Mouse (Mus musculus) 3134 (cell line): ENCODE measurements around the gene Fbrs.
A peak's percentile ranks its signal among the peaks of the same experiment; 100 is the strongest.
"Not testable (repeated sequence)": the region's sequence is repeated elsewhere in the genome, so short reads cannot be mapped to it uniquely, and the experiment has no call there.

Source experiments
- DNase-seq: peaks from one replicate; pipeline ENCODE4 v3.0.0-alpha.2; 2011; ENCODE audit warnings: low spot score; ENCODE audit not compliant: insufficient read length; ENCODE audit errors: extremely low read depth

The Fbrs gene

DNA sequence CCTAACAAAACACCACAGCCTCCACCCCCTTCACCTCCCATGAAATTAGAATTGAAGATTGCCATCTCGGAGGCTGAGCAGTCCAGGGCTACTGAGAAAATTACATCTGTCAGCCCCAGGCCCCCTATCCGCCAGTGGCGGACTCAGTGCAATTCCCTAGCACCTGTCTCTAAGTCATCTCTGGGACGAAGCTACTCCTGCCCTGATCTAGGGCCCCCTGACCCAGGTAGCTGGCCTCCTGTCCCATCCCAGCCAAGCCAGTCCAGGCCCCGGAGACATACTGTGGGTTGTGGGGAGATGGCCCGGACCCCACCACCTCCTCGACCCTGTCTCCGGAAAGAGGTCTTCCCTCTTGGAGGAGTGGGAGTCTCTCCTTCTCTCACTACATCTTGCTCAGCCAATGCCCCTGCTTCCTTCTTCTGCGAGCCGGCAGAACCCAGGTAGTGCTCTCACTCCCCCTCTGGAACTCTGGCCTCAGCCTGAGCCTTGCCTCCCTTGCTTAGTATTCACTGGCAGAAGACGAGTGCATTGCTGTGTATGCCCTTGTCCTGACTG is 3.7 kb upstream of the Fbrs start:
- DNase-seq: no peak

DNA sequence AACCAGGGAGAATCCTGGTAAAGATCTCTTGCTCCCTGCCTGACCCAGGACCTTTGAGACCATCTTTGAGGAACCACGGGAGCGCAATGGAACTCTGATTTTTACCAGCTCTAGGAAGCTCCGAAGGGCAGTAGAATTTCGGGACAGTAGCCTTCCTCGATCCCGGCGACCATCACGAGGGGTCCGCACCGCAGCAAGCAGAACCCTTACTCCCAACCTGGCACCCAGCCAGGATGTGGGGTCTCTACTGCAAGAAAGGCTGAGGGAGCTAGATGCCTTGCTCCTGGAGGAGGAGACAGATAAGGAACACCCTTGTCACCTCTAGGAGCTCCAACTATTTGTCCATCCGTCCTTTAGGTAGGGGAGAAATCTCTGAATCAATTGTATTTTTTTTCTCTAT is 2.7 kb upstream of the Fbrs start:
- no peak for DNase-seq

DNA sequence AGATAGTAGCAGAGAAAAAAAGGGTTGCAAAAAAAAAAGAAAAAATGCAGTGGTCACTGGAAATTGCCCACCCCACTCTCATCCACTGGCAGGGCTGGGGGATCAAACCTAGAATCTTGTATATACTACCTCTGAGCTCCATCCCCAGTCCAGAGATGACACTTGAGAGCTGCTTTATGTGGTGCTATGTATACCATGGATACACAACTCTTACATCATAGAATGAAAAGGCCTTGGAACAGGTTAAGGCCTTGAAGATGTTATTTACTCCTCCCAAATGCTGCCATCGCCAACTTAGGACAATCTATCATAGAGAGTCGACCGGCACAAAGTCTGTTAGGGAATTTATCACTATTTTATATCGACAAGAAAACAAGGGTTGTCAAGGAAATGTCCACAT is 2.1 kb upstream of the Fbrs start:
- no peak for DNase-seq

DNA sequence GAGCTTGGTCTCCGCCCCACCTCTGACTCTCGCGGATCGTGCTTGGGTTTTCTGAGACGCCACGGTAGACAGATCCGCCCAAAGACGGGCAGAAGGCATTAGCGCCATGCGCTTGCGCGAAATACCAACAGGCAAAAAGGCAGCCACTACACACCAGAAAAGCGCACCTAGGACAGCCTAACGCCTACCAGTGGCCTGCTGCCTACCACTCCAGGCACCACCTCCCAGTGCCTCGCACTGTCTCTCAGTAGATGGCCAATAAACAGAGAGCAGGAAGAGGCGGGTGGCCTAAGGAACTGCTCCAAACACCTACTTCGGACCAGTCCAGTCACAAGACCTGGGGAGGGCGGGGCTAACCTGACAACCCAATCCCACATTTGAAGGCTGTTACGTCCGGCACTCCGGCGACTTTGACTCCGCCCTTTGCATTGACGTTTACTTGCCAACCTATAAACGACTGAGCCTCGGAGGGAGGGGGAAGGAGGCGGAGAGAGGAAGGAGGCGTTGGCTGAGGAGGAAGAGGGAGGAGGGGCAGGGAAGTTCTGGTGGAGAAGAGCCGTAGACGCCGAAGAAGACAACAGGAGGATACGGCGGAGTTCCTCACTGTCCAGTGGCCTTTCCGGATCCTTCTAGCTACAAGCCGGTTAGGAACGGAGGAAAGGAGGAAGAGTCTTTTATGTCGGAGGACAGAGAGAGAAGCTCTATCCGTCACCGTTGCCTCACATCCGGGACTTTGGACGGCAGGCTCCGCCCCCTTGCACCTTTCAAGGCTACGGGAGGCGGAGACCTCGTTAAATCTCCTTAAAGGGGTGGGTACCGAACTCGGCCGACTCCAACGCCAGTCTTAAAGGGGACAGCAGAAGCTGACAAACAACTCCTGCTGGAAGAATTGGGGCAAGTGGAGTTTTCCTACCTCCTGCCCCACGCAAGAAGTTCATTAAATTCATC is 1.0 kb upstream of the Fbrs start:
- peak; percentile 95 for DNase-seq

DNA sequence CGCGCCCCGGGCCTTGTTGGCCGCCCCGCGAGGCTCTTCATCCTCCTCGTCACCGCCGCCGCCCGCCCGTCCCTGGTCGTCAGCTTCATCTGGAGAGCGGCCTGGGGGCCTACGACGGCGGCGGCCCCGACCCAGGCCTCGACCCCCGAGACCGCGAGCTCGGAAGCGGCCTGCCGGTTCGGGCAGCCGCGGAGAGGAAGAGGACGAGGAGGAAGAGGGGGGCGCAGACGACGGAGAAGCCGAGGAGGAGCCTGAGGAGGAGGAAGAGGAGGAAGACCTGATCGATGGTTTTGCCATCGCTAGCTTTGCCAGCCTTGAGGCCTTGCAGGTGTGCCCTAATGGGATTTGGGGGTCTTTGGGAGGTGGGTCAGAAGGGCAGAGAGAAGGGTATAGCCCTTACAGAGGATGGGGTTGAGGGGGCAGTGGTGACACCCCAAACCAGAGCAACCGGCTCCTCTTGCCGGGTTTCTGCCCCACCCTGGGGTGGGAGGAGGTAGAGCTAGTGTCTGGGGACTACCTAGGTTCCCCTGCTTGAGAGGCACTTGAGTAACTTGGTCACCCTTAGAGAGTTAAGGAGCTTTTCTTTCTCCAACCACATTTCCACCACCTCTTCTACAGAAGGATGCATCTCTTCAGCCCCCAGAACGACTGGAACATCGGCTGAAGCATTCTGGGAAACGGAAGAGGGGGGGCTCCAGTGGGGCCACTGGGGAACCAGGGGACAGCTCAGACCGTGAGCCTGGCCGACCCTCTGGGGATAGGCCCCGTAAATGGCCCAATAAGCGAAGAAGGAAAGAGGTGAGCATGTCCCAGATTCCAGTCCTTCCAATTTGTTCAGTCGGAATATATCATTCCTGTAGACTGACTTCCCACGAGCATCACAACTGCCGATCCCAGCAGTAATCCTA is 573 bp downstream of the Fbrs start:
- peak; percentile 23 for DNase-seq

DNA sequence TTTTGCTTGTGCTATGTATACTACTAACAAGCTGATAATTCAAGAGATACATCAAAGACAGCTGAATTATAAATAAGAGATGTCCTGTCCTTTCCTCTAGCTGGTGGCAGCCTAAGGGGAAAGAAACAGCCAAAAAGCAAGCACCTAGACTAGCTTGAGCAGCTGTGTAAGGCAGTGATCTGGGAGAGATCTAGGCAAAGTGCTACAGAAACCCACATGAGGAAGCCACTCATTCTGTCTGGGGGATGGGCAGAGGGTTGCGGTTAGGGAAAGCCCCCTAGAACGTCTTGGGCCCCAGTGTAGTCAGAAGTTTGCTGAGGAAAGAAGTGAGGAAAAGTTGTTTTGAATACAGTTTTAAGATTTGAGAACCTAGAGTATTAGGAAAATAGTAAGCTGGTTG is 1.3 kb downstream of the Fbrs start:
- no peak for DNase-seq

DNA sequence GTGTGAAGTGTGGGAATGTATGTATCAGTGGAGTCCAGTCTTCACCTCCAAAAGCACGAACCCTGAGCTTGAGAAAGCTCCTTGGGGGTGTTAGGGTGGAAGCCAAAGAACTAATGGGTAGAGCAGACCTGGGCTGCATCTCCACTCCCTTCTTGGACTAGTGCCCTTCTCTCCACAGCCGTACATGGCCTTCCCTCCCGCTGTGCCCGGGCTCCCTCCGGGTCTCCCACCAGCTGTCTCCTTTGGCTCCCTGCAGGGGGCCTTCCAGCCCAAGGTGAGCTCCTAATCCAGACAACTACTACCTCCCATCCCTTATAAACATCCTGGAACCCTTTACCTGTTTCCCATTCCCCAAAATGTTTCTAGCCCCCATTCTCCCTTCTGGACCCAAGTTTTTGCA is 6.4 kb downstream of the Fbrs start:
- no peak for DNase-seq

DNA sequence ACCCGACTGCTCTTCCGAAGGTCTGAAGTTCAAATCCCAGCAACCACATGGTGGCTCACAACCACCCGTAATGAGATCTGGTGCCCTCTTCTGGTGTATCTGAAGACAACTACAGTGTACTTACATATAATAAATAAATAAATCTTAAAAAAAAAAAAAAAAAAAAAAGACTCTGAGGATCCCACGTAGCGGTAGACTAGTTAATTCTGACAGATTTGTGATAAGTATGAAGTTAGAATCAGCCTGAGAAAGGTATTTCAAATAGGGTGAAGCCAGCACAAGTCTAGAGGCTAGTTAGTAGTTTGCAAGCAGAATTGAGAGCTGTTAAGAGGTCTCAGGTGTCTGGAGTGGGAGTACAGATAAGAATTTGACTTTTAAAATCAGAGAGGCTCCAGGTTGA is 9.4 kb downstream of the Fbrs start:
- DNase-seq: not testable (repeated sequence)

DNA sequence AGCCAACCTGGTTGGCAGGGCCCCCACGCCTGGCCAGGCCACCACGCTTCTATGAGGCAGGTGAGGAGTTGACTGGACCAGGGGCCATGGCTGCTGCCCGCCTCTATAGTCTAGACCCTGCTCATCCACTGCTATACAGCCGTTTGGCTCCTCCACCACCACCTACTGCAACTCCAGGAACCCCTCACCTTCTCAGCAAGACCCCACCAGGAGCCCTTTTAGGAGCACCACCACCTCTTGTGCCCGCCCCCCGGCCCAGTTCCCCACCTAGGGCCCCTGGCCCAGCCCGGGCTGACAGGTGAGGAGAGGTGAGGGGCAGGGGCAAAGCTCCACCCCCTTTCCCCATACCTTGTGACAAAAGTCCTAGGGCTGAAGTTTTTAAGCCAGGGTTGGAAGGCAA is 11.0 kb downstream of the Fbrs start:
- DNase-seq: no peak

DNA sequence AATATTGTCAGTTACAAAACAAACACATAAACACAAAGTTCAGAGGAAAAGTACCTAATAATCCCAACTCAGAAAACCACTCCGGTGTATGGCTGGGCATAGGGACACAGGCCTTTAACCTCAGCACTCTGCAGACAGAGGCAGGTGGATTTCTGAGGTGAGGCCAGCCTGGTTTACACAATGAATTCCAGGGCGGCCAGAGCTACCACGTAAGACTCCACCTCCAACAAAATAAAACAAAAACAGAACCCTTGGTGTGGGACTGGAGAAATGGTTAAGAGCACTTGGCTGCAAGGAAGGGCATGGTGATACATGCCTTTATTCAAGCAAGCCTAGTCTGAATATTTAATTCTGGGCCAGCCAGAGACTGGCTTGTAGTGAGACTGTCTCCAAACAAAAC is 12.8 kb downstream of the Fbrs start:
- no peak for DNase-seq

DNA sequence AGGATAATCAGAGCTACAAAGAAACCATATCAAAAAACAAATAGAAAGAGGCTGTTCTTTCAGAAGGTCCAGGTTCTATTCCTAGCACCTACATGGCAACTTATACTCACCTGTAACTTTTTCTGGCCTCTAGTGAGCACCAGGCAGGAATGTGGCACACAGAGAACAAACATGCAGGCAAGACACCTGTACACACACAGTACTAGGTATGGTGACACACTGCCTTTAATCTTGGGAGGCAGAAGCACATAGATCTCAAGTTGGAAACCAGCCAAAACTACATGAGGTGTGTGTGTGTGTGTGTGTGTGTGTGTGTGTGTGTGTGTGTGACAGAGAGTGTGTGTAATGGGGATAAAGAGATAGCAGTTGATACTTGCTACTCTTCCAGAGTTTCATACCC is 15.6 kb downstream of the Fbrs start:
- no peak for DNase-seq

DNA sequence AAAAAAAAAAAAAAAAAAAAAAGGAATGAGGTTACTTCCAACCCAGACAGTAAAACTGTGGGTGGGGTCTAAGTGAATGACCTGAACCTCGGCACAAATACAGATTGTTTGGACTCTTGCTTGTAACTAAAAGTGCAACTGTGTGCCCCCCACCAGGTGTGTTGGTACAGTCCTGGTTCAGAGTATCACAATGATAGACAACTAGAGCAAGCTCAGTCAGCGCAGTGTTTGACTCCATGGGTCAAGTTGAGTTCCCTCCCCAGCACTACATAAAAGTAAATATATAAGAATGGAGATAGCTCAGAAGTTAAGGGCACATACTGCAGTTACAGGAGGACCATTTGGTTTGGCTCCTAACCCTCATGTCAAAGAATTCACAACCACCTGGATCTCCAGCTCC is 18.4 kb downstream of the Fbrs start:
- DNase-seq: no peak

DNA sequence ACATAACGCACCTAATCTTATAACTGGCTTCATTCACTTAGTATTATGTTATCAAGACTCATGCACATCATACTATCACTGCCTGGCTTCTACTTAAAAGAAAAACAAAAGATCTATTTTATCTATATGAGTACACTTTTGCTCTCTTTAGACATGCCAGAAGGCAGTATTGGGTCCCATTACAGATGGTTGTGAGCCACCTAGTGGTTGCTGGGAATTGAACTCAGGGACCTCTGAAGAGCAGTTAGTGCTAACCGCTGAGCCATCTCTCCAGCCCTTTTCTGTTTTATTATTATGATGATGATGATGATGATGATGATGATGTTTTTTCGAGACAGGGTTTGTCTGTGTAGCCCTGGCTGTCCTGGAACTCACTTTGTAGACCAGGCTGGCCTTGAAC is 19.4 kb downstream of the Fbrs start:
- no peak for DNase-seq

DNA sequence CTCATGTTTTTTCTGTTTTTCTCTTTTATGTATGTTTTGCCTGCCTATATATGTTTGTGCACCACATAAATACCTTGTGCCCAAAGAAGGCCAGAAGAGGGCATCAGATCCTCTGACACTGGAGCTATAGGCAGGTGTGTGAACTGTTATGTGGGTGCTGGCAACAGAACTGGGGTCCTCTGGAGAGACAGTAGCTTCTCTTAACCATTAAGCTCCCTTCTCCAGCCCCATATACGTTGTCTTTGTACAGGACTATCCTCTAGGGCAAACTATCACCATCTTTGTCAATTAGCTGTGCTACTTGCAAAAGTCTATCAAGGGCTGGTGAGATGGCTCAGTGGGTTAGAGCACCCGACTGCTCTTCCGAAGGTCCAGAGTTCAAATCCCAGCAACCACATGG is 29.3 kb downstream of the Fbrs start:
- DNase-seq: no peak

DNA sequence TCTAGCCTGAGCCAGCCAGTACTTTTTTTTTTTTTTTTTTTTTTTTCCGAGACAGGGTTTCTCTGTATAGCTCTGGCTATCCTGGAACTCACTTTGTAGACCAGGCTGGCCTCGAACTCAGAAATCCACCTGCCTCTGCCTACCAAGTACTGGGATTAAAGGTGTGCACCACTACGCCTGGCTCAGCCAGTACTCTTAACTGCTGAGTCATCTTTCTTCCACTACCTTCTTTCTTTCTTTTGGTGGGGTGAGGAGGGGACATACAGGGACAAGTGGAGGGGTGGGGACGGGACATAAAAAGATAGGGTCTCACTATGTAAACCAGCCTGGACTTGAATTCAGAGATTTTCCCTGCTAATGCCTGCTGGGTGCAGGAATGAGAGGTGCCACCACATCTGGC is 30.8 kb downstream of the Fbrs start:
- not testable (repeated sequence) for DNase-seq

DNA sequence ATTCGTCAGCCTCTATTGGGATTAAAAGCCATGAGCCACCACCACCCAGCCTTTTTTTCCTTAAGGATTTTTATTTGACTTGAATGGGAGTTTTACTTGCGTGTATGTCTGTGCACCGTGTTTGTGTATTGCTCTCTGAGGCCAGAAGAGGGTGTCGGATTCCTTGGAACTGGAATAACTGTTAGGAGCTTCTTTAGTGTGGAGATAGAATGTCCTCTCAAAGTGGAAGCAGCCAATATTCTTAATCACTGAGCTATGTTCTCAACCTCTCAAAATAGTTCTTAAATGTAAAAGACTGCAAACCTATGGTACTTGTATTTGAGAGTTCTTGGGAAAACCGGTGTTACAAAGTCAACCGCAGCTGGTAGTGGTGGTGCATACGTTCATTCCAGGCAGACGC is 32.2 kb downstream of the Fbrs start:
- DNase-seq: no peak

DNA sequence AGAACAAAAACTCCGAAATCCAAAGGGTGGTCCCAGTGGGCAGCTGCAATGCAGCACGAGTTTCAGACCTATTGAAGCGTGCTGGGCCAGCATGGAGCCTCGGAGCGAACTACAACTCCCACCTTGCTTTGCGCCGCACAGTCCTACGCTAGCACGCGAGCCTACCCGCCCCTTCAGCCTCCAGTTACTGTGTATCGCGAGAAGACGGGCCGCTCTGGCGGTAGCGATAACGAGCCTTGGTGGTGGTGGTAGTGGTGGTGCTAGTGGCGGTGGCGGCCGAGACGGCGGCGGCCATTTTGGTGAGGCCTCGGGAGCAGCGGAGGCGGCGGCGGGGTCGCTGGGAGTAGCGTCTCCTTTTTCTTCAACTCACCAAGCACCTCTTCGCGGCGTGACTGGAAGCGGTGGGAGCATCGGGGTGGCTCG is 32.8 kb downstream of the Fbrs start, which contains the start of gene Srcap:
Gene Srcap, plus strand, starts transcription at position 176 of the 423 bp plus-strand sequence.
- DNase-seq: peak; percentile 91

DNA sequence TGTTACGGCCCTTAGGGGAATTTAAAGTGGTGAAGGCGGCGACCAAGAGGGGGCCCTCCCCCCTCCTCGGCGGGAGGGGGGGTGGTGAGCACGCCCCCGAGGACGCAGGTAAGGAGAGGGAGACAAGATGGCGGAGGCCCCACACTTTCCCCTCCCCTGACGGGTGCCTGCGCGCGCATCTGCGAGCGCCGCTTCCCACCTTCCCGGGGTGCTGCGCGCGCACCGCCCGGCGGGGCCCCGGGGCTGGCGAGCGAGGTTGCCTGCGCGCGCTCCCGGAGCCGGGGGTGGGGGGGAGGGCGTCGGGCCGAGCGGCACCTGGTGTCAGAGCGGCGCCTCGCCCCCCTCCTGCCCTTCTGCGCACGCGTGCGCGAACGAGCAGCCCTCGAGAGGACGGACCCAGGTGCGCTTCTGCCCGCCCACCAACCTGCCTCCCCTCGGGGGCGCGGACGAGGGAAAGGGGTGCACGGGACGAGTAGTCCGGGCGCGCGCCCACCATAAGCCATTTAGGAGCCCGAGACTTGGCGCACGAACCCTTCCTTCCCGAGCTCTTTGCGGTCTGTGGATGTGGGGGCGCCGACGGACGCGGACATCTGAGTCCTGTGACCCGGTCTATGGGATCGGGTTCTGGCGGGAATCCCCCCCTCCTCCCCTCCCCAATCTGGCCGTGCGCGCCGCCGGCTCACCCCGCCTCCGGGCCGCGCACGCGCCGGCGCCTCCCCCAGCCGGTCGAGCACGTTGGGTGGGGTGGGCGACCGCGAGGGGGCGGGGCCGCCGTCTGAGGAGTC is 33.4 kb downstream of the Fbrs start:
- DNase-seq: peak; percentile 86

DNA sequence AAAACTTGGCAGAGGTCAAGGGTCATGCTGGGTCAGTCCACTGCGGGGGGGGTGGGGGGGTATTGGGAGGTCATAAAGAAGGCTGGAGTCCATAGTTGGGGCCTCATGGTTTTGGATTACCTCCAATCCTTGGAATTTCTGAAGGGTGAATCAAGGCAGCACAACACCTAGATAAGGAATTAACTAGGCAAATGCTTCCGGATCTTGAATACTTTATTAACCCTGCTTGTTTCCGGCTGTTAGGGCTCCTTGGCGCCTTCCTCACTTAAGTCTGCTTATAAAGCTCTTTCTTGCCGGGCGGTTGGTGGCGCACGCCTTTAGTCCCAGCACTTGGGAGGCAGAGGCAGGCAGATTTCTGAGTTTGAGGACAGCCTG is 34.0 kb downstream of the Fbrs start:
- DNase-seq: no peak

DNA sequence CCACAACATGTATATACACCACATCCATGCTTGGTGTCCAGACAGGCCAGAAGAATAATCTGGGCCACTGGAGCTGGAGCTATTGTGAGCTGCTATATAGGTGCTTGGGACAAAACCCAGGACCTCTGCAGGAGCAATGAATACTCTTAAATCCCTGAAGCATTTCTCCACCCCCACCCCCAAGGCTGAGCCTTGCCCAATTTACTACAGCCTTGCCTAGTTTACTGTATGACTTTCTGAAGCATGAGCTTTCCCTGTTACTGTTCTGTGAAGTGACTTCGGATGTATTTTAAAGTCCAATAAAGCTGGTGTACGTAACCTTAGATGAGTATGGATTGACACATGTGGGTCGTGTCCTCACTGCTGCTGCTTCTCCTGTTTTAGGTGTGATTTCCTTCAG is 34.8 kb downstream of the Fbrs start:
- DNase-seq: no peak

DNA sequence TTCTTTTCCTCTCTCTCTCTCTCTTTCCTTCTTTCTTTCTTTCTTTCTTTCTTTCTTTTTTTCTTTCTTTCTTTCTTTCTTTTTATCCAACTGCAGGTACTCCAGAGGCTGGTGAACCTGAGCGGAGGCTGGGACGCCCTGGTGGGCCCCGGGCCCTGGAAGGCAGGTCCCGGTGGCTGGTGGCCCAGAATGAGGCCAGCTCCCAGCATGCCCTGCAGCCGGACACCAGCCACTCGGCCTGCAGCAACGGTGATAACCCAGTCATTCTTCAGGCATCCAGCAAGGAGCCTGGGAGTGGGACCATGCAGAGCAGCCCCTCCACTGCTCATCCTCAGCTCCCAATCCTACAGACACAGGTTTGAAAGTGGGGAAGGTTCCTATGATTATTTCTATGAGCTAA is 36.8 kb downstream of the Fbrs start:
- DNase-seq: no peak
